Mouse (Mus musculus) liver, adult (tissue): ENCODE data around the gene Fhod1.

Source experiments
- GATA4 ChIP-seq: IDR thresholded peaks from 2 replicates; pipeline ENCODE4 v1.6.1; 2014; ENCODE audit warnings: mild to moderate bottlenecking, low read length; ENCODE audit not compliant: insufficient replicate concordance

The Fhod1 gene

DNA sequence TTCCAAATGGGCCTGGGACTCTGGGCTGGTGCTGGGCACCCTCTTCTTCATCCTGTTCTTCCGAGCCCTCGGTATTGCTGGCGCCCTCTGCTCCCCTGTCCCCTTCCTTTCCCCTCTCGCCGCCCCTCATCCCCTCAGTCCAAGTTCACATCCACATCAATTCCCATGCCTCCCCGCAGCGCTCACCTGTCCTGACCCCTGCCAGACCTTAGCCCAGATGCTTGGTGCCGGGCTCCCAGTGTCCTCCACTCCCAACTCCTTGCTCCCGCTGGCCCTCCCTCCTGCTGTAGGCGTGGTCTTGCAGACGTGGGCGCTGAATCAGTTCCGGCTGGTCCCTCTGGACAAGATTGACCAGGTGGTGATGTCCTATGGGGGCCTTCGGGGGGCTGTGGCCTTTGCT lies 8.9 kb upstream of the Fhod1 start:
- no peak for TF ChIP-seq GATA4

DNA sequence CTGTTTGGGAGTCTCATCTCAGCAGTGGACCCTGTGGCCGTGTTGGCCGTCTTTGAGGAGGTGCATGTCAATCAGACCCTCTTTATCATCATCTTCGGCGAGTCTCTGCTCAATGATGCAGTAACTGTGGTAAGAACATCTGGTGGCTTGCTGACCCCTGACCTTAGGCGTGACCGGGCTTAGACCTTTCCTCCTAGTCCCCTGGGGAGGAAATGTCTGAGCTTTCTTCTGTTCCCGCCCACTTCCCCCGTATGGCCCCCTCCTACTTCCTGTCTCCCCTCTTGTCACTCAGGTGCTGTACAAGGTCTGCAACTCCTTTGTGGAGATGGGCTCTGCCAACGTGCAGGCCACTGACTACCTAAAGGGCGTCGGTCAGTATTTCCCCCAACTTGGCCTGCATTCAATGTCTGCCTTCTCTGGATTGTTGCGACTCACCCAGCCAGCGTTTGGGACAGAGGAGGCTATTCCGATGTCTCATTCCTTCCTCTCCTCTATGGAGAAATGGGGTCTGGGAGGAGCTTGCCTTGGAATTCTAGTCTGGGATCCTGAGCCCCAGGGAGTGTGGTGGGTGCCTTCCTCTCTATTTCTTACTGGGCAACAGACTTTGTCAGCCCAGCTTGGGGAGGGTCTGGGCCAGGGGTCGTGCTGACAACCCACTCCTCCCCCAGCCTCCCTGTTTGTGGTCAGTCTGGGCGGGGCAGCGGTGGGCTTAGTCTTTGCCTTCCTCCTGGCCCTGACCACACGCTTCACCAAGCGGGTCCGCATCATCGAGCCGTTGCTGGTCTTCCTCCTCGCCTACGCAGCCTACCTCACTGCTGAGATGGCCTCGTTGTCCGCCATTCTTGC lies 7.6 kb upstream of the Fhod1 start:
- no peak for TF ChIP-seq GATA4

DNA sequence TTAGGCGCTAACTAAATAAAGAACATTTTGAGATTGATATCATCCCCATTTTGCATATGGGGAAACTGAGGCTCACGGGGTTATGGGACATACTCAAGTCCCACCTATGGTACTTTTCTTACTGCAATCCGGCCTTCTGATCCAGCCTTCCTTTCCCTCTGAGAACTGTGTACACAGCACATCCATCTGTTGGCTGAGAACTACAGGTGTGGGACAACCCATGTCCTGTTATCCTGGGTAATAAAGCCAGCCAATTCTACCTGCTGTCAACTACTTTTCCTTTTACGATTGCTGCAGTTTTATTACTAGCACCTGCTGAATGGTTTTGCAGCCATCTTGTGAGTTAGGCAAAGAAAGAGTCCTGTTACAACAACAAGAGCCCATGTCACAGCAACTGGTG lies 6.8 kb upstream of the Fhod1 start:
- no peak for TF ChIP-seq GATA4

DNA sequence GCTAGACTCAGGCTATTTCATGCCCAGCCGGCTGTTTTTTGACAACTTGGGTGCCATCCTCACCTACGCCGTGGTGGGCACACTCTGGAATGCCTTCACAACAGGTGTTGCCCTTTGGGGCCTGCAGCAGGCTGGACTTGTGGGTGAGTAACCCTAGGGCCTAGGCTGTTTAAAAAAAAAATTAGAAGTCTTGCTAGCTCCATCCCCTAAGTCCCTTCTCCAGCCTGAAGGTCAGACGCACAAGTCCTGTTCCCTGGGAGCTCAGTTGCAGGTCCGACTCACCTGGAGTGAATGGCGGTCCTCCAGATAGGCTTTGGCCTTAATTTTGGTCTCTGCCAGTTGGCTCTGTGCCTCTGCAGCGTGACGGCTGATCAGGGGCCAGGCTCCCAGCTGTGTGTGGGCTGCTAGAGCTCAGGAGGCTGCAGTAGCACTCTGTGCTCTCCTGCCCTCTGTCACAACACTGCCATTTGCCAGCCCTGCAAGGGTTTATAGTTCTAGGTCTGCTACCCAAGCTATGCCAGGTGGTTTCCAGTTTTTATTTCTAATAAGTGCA lies 5.9 kb upstream of the Fhod1 start:
- TF ChIP-seq GATA4: no peak

DNA sequence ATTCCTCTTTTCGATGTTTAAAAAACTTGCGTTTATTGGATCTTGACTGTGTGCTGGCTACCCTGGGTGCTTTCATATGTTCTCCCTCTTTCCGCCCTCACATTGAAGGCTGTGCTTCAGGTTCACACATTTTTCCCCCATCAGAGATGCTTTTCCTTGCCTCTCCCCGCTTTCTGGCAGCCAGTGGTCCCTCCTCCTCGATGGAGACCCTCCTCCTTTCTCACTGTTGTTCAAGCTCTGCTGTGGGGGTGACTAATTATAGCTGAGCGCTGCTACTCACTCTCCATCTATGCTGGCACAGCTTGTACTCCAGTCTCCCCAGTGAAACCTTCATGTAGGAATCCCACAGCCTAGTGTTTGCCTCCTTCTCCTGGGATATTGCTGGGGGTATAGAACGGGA lies 2.4 kb upstream of the Fhod1 start:
- no peak for TF ChIP-seq GATA4

DNA sequence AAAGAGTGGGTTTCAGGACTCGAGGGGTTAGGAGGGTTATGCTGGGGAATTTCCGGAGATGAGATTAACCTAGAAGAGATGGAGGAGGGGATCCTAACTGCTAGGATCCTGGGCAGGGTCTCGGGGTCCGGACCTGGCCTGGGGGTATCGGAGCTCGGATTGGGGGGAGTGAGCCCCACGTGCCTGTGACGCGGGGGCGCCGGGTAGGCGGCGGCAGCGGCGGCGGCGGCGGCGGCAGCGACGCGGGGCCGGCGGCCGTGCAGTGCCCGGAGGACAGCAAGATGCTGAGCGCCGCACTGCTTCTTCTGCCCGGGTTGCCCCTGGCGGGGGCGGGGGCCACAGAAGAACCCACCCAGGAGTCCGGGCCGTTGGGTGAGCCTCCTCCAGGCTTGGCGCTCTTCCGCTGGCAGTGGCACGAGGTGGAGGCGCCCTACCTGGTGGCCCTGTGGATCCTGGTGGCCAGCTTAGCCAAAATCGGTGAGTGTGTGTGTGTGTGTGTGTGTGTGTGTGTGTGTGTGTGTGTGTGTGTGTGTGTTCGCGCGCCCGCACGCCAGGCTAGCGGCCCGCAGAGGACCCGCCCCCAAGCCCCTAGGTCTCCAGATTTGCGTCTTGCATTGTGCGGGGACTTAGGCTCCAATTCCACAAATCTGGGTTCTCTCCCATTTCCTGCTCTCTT lies 1.5 kb upstream of the Fhod1 start:
- TF ChIP-seq GATA4: no peak

DNA sequence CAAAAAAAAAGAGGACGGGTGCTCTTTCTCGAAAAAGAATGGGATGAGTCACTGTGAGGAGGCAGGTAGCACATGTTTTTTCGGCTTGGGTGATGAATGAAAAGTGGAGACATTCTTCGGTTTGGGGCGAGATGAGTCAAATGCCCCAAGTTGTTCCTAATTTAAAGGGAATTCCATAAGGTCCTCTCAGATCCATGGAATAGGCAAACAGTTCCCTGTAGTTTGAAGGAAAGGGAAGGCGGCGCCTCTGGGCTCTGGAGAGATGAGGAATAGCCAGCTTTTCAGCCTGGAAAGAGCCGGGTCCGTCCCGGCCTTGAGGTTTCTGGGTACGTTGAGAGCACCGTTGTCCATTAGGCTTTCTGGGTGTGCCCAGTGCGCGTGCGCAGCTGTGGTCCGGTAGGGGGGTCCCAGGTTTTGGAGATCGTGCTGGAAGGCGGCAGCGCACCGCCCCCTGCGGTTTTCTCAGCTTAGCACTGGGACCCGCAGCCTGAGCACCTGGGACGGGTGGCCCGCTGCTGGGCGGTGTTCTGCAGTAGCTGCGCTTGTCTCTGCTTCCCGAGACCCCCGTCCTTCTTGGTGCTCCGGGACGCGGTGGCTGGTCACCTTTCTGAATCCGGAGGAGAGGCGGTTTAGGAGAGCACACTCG lies 820 bp upstream of the Fhod1 start, which contains the start of gene Slc9a5:
TSS of gene Slc9a5 (plus strand) at position 394 of the 646 bp plus-strand sequence.
- no peak for TF ChIP-seq GATA4

DNA sequence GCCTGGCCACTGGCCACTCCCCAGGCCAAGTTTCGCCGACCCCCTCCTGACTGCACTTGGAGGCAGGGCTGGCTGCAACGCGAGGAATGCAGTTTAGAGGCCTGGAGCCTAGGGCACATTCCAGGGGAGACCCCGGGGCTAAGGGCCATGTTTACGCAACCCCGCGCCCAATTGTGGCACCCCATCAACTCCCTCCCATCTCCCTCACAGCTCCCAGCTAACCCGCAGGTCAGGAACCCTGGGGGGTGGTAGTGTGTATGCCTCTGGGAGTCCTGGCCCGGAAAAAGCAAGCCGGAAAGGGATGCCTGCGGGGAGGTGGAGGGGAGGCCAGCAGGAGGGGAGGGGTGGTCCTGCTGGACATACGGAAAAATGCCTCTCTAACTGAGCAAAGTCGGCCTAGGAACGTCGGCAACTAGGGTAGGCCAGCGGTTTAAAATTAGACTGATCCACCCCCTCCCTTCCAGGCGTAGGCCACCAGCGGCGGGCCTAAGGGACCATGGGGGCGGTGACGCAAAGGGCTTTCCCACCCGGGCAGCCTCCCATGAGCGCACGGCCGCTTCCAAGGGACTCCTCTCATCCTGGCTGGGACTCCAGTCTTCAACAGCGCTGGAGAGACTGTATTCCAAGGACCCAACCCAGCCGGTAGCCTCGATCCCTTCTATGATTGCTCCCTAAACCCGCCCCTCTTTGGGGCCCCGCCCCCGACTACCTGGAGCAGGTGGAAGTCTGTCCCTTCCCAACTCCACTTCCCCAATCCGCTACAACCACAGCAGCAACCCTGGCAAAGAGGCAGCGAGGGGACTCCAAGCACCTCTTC lies 934 bp downstream of the Fhod1 start:
- no peak for TF ChIP-seq GATA4

DNA sequence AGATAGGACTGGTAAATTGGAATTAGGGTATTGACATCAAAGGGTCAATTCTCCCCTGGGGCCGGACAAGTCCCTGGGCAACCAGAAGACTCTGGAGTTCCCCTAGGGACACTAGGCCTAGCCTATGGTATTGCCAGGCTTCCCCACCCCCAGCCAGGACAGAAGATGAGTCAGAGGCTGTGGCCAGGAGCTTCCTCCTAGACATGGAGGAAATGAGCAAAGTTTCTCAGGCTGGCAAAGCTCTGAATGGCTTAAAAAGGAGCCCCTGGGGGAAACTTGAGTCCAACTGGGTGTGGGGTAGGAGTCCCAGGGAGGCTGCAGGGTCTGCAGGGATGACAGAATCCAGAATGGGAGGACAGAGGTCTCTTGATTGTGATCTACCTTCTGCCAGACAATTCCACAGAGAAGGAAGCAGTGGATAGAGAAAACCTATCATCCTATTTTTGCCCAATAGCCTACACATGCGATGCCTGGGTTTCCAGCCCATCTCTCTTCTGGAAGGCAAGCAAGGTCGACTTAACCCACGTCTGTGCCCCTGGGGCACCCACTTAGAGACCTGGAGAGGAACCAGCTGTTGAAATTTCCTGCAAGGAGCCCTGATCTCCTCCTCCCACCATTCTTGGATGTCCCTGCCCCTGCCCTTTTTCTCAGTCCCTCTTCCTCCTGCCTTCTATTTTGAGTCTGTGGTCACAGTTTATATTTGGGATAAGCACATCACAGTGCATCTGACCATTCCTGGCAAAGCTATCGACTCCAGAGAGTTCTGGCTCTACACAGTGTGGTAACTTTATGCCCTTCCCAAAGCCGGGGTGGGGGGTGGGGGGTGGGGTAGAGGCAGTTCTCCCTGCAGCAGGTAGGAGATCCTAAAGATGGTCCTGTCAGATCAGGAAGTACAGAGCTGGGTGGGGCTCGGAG lies 2.4 kb downstream of the Fhod1 start:
- TF ChIP-seq GATA4: no peak

DNA sequence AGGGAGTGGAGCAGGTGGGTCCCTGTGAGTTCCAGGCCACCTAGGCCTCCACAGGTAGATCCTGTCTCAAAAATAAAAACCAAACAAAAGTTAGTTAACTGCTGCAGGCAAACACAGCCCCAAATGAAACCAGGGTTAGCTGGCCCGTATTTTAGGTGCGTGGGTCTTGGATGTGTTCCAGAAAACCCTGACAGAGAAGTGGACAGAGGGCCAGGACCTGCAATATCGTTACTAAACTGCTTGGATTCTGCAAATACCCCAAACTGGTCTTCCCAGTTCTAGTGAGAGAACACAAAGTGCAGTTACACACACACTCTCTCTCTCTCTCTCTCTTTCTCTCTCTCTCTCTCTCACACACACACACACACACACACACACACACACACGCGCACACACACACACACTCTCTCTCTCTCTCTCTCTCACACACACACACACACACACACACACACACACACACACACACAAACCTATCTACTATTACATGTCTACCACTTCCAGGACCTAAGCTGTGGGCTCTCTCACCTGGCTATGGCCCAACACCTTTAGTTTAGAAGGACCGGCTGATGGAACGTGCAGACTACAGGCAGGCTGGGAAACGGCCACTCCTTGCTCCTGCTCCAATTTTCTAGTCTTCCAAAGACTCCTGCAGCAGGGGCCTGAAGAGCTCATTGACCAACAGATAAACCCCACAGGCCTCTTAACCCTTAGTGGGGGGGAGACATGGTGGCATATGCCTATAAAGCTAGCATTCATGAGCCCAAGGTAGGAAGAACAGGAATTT lies 3.8 kb downstream of the Fhod1 start:
- no peak for TF ChIP-seq GATA4

DNA sequence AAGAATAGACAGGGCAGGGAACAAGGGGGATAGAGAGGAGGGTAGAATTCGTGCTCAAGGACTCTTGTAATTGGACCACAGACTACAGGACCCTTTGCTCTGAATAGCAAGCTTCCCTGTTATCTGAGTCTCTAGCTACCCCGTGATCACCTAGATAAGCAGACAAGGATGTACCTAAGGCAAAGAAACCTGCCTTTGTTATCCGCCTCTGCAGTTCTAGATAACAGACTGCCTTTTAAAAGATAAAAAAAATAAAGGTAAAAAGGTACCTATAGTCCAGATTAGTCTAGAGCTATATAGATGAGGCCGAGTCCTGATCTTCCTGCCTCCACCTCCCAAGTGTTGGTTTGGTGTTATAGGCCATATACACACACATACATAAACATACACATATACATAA lies 5.0 kb downstream of the Fhod1 start:
- TF ChIP-seq GATA4: no peak

DNA sequence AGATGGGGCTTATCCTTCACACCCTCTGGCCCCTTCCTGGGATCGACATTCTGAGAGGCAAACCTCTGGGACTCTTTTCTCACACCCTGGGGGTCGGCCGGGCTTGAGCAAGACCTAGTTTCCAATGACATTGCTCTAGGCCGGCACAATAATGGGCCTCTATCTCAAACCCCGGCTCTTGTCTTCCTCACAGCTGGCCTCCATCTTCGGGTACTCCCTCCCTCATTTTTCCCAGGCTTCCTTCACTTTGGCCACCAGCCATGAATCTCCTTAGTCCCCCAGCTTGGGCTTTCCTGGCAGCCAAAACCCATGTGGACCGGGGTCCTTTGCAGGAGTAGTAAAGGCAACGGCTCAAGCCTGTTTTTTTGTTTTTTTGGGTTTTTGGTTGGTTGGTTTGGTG lies 6.4 kb downstream of the Fhod1 start:
- no peak for TF ChIP-seq GATA4
